Mouse (Mus musculus) bone marrow, adult 2 months (tissue): ENCODE measurements around the gene Gm614. TPM values are rescaled to one million over a fixed set of nuclear protein-coding genes. Genes with fewer than 3 reads are reported as not detected.
A peak's percentile ranks its signal among the peaks of the same experiment; 100 is the strongest.

Experiments used
- H3K27ac ChIP-seq: fragments of 200-500 bp; 2 replicates; pipeline ENCODE4 v1.5.1; 2012; ENCODE audit warnings: low read depth, mild to moderate bottlenecking, control low read depth, inconsistent platforms, low read length; ENCODE audit not compliant: control insufficient read depth, poor library complexity, insufficient read depth
- H3K4me1 ChIP-seq: fragments of 200-500 bp; 2 replicates; pipeline ENCODE4 v1.6.1; 2011; ENCODE audit warnings: low read length; ENCODE audit not compliant: control insufficient read depth, insufficient read depth
- H3K4me3 ChIP-seq: fragments of 200-500 bp; replicated peaks from 2 replicates; pipeline ENCODE3; 2011; ENCODE audit warnings: mild to moderate bottlenecking, low read depth, low read length, control low read depth; ENCODE audit not compliant: control insufficient read depth
- CTCF ChIP-seq: fragments of 200-500 bp; IDR thresholded peaks from 2 replicates; pipeline ENCODE4 v1.5.1; 2011; ENCODE audit warnings: low read length, control low read depth; ENCODE audit not compliant: control insufficient read depth, insufficient read depth
- POLR2A ChIP-seq: fragments of 200-500 bp; IDR thresholded peaks from 2 replicates; pipeline ENCODE4 v1.6.1; 2011; ENCODE audit warnings: low read depth, mild to moderate bottlenecking, control low read depth, low read length, borderline replicate concordance; ENCODE audit not compliant: control insufficient read depth
- WGBS: fragments of 180-500 bp; shearing (Covaris S2); methylation state at CpG from one replicate; pipeline ENCODE4 v1.1.7; 2018; 5-methylcytosine and 5-hydroxymethylcytosine counted together
- polyA plus RNA-seq: library from polyadenylated mRNA; stranded (reverse); fragments of >200 nt; gene quantifications from 2 replicates; pipeline ENCODE4 v1.2.4, GENCODE M21; 2011; ENCODE audit warnings: low replicate concordance; ENCODE audit not compliant: missing spikeins, insufficient read depth, insufficient read length

Gm614 gene
- polyA plus RNA-seq, 1 experiment = not detected

DNA sequence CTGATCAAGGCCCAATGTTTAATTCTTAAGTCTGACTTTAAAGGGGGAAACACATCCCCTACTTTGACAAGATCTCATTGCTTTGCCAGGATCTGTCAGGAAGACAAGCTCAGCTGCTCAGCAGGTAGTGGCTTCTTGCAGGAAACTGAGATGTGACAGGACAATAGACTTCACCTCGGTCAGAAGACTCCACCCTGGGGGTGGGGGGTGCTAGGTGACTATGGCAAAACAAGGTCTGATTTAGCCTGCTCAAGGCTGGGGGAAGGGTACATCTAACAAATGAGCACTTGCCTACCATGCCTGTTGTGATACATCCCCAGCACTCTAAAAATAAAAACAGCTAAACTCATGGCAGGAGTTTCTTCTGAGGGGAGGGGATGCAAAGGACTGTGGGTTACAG, 18.8 kb downstream of the Gm614 start:
- 42% methylated on average over 1 of the region's 1 CpGs for WGBS
- Histone ChIP-seq H3K4me3 (no peak overlapping the region), H3K27ac (no peak overlapping the region), H3K4me1 (no peaks in the 10 kb centered on the region)
- no peak for TF ChIP-seq POLR2A
- no peak for TF ChIP-seq CTCF

DNA sequence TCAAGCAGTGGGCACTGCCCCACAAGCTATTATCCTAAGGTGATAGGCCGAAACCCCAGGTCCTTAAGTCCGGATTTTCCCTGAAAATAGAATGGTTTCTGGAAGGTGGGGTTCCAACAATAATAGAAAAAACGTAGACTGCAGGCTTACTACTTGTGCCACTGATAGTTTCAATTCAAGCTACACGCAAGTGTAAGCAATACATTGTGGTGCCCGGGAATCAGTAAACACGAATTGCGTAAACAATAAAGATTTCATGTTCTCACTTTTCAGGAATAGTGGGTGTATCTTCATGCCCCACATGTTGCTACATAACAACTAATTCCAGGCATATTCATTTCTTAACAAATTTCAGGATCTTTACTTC, 41.0 kb downstream of the Gm614 start:
- TF ChIP-seq CTCF (no peak), POLR2A (no peak)
- peak overlapping the region; percentile 79 for H3K4me3 ChIP-seq
- 29% methylated on average over 7 of the region's 7 CpGs for WGBS
- H3K4me1 ChIP-seq = no peaks in the 10 kb centered on the region
- H3K27ac ChIP-seq = no peak overlapping the region

- H3K27ac ChIP-seq = peak within 1 kb of the TSS; percentile 71
- peak within 1 kb of the TSS; percentile 79 for H3K4me3 ChIP-seq
- TF ChIP-seq POLR2A (no peak), CTCF (no peak)
- no peaks in the 10 kb centered on the region for H3K4me1 ChIP-seq
- WGBS = 13% methylated on average over 55 of the region's 55 CpGs
These were observed 41.7 kb downstream of the Gm614 start, which contains the start of gene Snx12 for GRCm38 (mm10) chrX:101221834-101222795. Gene Snx12 (minus strand): TSS chrX:101222563.

Other genes starting within 250 kb of the Gm614 start
- 1.1 TPM in 1 of 2 replicates, not detected in the other for gene Tex11, start 204.3 kb downstream of the Gm614 start, polyA plus RNA-seq
- gene Slc7a3, start 178.0 kb downstream of the Gm614 start, polyA plus RNA-seq = 11.5 TPM in 1 of 2 replicates, not detected in the other
- gene Snx12, start 41.4 kb downstream of the Gm614 start, polyA plus RNA-seq = 15.2 and 23.3 TPM in 2 replicates
- 20.9 and 23.4 TPM in 2 replicates for gene Foxo4, start 9.5 kb downstream of the Gm614 start, polyA plus RNA-seq
- gene Il2rg, start 4.3 kb upstream of the Gm614 start, polyA plus RNA-seq = 12.4 and 32.4 TPM in 2 replicates
- not detected in 2 replicates for gene Gm20489, start 5.0 kb upstream of the Gm614 start, polyA plus RNA-seq
- gene Med12, start 10.0 kb upstream of the Gm614 start, polyA plus RNA-seq = 122 and 196 TPM in 2 replicates
- gene Nlgn3, start 35.2 kb upstream of the Gm614 start, polyA plus RNA-seq = 2.1 TPM in 1 of 2 replicates, not detected in the other
- 1.1 and 4.7 TPM in 2 replicates for gene Gjb1, start 112.4 kb upstream of the Gm614 start, polyA plus RNA-seq
- gene Zmym3, start 156.9 kb upstream of the Gm614 start, polyA plus RNA-seq = 9.3 and 26.9 TPM in 2 replicates
- gene Nono, start 165.3 kb upstream of the Gm614 start, polyA plus RNA-seq = 112 and 164 TPM in 2 replicates
- 2.4 and 4.1 TPM in 2 replicates for gene Itgb1bp2, start 185.1 kb upstream of the Gm614 start, polyA plus RNA-seq